Mouse (Mus musculus): ENCODE results near the gene Sema4b.

Gene Sema4b

DNA sequence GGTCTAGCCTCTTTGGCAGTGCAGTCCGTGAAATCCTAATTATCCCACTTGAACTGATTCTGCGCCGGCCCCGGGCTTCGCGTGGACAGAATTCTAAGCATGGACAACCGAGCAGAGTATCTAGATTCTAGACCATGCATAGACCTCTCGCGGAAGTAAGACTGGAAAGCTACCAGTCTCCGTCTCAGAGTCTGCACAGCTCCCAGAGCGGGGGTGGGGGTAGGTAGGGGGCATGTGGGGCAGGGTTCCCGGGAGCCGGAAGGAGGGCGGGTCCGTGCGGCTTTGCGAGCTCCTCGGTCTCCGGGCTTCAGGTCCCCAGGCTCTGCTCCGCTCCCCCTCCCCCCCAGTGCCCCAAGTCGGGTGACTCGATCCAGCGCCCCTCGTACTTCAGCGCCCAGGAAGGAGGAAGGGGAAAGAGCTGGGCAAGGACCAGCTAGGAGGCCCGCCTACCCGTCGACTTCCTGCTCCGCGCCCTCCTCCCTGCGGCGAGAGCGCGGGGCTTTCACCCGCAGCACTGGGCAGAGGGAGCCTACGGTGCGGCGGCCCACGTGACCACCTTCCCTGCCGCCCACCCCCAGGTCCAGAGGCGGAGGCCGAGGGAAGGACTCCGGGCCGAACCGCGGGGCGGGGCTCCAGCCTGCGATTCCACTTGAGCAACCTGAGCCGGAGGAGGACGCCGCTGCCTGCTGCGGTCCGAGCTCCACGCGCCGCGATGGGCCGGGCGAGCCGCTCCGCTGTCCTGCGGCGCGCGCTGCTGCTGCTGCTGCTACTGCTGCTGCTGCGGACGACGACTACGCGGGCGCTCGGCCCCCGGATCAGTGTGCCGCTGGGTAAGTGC, 11.5 kb downstream of the Sema4b start:
- peak; percentile 76 to 86 for DNase-seq (ENCODE audit: low spot score in 2 of 2)

DNA sequence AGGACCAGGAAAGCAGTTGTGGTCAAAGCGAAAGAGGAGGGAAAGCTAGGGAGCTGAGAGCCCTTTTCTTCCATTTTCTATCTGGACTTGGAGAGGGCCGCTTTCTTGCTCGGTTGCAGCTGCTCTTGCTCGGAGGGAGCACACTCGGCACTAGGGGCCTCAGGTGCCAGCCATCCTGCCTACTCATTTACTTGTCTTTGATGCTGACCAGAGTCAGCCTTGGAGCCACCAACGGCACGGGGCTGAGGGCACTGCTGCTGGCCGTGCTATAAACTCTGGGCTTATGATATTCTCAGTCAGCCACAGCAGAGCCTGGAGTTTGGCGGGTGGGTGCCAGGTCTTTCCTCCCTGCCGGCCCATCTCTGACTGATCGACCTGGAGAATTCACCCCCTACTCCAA, 12.2 kb downstream of the Sema4b start:
- DNase-seq (ENCODE audit: low spot score in 2 of 2), result no peak

DNA sequence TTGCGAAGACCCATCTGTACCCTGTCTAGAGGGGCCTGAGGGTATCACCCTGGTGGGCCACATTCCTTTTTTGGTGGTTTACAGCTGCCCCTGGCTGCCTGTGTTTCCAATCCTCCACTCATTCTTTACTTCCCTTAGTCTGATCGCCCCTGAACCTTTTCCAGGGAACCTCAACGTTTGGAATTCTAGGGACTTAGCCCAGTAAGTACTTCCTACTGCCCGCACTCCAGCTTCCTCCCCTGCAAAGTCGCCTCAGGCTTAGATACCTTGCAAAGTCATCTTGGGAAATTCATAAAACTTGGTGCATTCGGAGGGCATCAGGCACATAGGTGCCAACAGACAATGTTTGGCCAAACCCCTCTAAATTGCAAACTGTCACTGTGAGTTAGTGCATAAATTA, 12.6 kb downstream of the Sema4b start:
- DNase-seq (ENCODE audit: low spot score in 2 of 2), result no peak

DNA sequence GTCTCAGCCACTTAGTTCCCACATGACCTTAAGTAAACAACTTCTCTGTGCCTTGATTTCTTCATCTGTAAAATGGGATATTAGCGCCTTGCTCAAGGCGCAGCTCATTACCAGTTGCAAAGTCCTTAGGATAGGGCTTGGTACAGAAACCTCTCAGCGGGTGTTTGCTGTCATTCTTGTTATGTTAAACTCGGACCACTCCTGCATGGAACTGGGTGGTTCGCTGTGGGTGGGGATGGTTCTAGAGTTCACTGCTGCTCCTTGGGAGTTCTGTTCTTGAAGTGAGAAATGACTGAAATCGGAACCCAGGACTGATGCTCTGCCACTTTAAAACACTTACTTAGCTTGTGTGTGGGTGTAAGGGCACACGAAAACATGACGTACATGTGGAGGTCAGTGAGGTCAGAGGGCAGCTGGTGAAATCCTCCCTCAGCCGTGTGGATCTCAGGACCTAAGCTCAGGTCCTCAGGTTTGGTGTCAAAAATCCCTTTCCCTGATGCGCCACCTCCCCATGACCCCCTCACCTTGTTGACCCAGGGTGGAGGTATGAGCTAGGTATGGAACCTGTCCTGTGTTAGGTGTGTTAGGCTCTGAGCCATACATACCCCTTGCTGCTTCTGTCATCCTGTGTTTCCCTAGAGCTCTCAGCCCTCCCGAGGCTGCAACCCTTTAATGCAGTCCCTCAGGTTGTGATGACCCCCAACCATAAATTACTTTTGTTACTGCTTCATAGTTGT, 13.4 kb downstream of the Sema4b start:
- no peak for DNase-seq (ENCODE audit: low spot score in 2 of 2)

DNA sequence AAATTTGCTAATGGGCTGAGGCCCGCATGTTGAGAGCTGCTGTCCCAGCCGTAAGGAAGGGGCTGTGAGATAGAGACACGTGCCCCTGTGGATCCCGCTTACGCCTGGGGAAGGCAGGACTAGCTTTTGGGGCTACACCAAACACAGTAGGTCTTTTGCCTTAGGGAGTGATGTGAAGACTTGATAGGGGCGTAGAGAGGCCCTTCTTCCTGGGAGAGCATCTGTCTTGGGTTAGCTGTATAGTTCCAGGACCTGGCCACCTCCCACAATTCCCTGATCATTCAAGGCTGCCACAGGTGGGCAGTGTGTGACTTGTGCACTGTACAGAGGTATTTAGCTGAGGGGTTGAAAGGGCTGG, 13.9 kb downstream of the Sema4b start:
- DNase-seq (ENCODE audit: low spot score in 2 of 2), result no peak

DNA sequence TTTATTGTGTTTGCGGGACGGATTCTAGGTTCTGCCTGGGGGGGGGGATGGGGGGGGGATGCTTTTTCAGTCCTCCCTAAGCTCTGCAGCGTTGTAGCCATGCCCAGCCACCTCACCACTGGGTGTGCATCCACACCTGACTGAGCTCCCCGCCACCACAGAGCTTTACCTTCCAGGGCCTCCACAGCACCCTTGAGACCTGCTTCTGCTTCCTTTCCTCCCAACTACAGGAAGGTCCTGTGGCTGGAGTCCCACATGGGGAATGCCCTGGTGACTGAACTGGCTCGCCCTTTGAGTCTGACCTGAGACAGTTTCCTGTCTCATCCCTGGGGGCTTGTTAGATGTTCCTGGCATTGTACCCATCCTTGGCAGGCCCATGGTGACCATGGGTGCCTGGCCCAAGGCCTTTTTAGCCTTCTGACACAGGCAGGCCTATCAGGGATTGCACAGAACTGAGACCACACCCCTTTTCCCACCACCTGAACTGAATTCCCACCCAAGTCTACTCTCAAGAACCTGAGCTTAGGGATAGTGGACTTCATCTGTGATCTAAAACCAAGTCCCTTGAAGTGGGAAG, 14.4 kb downstream of the Sema4b start:
- no peak for DNase-seq (ENCODE audit: low spot score in 2 of 2)

DNA sequence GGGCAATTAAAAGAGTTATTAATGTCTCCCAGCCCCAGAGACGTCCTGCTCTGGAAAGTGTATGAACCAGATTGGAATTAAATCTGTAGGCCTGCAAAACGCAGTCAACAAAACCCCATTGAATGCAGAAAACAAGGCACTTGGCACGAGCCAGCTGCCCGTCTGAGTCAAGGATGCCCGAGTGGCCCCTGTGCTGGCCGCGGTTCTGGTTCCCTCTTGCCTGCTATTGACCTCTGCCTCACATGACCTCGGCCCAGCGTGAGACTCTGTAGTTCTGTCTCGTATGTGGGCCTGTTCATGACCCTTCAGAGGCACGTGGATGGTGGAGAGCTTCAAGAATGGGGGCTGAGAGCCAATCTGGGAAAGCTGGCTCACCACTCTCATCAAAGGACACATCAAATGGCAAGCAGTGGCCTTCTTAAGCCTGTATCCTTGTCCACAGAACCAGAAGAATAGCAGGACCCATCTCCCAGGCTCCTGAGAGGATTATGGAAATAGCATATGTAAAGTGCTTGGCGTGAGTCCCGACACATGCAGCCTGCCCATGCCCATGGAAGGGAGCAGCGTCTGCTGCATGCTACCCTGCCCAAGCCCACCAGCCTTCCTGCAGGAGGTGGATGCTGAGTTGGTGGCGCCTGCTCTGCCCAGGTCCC, 15.4 kb downstream of the Sema4b start:
- no peak for DNase-seq (ENCODE audit: low spot score in 2 of 2)

DNA sequence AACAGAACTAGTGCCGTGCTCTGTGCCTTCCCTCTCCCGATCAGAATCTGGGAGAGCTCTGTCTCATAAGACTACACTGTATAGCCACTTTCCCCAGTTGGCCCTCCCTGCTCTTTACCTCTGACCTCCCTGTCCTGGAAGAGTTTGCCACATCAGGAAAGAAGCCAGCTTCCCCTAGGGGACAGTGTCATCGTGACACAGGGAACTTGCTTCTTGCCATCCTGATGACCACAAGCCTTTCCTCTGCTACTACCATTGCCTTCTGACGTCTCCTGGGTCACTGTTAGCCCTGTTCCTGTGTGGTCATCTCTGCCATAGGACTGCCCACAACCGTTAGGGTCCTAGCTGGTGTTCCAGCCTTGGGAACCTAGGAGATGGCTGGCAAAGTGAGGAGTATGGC, 16.3 kb downstream of the Sema4b start:
- DNase-seq (ENCODE audit: low spot score in 2 of 2), result no peak

DNA sequence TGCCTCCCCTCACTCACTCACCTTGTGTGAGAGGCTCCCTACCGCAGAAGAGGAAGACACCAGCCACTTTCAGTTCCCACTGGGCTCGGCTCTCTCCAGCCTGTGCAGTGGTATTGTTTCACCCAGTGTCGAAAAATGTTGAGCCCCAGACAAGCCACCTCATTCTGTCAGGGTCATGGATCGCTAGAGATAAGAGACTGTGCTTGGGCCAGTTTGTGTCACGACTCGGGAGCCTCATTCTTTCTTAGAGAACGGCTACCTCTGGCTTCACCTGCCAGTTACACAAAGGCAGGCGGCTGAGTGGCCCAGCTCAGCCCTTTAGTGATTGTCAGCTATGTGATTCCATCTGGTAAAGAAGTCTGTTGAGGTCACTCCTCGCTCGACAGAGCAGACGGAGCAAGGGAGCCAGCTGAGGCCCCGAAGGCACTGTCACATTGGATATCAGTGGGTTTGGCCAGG, 17.0 kb downstream of the Sema4b start:
- DNase-seq (ENCODE audit: low spot score in 2 of 2), result no peak

DNA sequence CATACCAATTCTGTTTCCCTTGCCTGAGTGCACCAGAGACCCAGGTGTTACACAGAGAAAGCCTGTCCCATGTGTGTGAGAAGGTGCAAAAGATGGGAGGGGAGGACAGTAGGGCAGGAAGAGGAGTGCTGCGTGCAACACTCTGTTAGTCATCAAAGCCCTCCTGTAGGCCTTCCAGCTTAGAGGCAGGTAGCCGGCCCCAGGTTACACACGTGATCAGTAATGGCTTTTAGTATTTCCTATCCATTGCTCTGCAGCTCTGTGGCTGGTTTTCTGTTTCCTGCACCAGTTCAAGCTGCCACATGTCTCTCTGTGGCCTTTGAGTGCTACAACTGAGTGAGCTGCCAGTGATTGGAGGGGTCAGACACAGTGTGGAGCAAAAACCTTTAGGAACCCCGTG, 17.7 kb downstream of the Sema4b start:
- no peak for DNase-seq (ENCODE audit: low spot score in 2 of 2)

DNA sequence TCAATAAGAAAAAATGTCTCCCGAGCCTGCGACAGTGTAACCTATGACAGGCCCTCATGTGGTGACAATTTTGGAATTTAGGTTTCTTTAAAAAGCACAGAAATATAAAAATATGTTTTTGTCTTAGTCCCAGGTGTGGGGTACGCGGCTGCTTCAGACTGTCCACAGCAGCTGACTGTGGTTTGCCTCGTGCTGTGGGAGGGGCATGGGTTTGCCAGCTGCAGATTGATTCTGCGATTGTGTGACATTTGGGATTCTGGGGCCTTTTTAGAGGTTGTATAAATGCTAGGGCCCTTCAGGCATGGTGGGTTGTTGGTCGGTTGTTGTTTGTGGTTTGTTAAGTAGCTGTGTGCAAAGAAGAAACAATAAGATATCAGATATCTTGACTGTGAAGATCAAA, 18.3 kb downstream of the Sema4b start:
- no peak for DNase-seq (ENCODE audit: low spot score in 2 of 2)

DNA sequence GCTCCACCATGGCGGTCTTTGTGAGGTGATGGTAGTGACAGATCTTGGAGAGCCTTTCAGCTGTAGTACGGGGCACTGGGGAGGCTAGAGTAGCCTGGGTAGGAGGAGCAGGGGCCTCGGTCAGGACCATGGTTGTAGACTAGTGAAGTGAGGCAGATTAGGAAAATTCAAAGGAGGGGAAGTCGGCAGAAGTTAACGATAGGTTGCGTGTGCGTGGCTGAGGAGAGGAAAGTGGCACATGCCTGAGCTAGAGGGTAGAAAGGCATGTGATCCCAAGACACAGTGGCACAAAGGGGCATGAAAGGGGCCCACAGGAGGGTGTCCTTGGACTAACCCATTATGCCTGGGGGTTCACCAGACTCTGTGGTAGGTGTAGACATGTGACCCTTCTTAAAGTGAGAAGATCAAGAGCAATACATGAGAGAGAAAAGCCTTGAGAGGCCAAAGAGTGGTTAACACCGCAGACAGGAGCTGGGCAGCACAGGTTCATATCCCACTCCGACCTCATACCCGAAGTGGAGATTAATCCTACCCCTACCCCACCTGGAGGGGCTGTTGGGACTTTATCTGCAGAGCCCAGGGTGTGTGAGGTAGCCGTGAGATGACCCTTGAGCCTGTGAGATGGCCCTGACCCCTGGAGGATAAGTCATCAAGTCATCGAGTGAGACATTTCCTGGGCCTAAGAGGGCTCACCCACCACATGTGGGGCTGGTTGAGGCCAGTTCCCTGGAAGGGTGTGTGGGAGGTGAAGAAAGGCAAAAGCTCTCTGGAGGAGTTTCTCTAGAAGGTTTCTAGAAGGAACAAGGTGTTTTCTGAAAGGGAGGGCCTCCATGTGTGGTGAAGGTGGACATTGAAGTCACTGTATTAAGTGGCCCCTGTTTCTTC, 19.3 kb downstream of the Sema4b start:
- DNase-seq (ENCODE audit: low spot score in 2 of 2), result no peak

DNA sequence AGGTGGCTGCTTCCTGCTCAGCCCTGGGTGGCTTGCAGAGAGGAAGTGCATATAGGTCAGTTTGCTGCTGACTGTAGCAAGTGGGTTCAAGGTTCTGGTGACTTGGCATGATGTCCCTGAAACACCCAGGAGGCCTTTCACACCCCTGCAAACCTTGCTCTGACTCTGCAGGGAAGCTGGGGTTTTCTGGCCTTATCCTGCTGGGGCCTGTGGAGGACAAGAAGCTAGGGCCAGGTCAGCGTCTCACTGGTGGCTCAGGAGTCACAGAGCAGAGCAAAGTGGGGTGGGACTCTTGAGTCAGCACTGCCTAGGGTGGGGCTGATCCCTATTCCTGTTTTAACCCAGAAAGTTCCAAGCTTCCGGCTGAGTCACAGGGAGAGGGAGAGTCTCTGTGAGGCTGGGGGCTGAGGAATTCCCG, 20.7 kb downstream of the Sema4b start:
- DNase-seq (ENCODE audit: low spot score in 2 of 2), result peak in 1 of 2 experiments; percentile 69

DNA sequence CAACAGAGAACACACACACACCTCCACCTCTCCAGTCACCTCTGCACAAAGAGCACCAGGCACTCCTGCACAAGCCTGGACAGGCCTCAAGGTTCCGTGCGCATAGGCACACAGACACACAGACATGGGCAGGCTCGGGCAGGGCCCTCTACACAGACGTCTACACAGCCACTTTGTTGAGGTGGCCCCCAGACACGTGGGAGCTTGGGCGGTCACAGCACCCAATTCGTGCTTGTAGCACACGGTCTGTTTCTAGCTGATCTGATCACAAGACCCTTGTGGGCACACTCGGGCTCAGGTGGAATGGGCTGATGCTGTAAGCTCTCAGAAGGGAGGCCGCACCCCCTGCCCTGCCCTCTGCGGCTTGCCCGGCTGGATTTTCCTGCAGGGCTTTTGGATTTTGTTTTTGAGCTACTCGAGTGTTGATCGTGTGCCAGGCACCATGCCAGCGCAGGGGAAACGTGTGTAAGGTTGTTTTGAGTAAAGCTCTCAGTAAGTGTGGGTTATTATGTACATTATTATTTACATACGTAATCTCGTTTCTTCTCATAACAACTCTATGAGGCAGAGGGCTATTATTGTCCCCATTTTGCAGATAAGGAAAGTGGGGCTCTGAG, 21.5 kb downstream of the Sema4b start:
- DNase-seq (ENCODE audit: low spot score in 2 of 2), result peak; percentile 75 to 86

DNA sequence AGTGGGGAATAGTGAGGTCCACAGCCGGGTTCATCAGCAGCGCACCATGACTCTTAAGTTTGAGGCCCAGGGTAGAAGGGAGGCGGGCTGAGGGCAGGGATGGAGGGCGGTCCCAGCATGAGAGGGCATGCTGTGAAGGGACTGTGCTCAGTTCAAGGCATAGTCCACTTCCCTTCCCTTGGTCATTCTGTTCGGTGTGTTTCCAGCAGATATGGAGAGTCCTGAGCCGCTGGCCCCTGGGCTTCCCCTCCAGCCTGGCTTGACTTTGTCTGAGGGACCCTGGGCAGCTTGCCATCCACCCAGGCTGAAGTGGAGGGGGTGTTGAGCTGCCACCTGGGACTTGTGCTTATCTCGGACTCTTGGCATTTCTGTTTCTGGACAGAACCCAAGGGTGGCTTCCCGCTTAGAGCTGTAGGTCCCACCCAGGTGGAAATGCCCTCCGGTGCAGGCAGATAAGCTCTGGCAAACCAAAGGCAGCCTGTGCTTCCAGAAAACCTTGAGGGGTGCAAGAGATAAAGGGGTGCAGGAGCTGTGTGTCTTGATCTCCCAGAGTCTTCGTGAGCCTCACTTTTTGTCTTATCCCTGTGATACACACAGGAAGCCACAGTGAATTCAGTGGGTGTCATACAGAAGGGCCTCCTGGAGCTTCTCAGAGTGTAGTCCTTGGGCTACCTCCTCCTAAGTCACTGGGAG, 22.2 kb downstream of the Sema4b start:
- DNase-seq (ENCODE audit: low spot score in 2 of 2), result peak in 1 of 2 experiments; percentile 54

DNA sequence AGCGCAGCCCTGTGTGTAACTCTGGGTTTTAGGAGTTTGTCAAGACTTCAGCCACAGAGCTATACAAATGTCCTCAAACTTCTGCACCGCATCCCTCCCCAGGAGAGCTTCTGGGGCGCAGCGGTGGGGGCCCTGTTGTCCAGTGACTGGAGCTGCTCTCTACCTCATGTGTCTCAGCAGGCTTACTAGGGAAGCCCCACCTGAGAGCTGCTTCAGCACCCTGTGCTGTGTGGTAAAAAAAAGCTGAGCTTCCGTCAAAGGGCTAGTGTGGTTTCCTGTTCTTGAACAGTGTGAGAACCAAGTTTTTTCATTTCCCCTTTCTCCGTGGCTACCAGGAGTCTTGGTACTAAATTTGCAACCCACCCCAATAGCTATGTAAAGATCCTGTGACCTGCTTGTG, 23.0 kb downstream of the Sema4b start:
- no peak for DNase-seq (ENCODE audit: low spot score in 2 of 2)

DNA sequence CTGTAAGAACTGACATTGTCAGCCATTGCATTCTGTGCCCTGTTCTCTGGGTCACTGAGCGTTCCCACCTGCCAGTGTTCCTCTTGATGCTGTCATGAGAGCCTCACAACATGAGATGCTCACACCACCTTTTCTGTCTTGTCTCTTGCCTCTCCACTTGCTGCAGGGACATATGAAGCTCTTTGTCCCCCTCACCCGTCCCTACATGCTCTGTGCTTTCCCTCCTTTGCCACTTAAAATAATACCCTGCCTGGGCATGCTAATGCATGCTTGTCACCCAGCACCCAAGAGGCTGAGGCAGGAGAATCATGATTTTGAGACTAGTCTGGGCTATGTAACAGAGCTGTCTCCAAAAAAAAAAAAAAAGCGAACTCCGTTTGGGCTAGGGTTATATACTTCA, 24.3 kb downstream of the Sema4b start:
- no peak for DNase-seq (ENCODE audit: low spot score in 2 of 2)

DNA sequence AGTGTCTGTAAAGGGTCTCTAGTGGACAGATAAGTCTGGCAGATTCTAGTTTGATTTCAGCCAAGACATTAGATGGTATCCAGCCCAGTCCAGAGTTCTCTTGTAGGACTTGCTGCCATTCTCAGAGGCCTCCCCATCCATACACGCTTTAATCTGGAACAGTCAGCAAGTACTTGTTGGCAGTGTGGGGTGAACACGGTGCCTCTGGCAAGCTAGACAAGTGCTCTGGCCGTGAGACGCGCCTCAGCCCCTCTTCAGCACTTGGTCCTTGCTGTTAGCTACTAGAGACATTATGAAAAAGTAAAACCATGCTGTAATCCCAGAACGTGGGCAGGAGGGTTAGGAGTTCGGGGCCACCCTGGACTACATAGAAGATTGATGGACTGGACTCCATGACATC, 27.0 kb downstream of the Sema4b start:
- no peak for DNase-seq (ENCODE audit: low spot score in 2 of 2)

DNA sequence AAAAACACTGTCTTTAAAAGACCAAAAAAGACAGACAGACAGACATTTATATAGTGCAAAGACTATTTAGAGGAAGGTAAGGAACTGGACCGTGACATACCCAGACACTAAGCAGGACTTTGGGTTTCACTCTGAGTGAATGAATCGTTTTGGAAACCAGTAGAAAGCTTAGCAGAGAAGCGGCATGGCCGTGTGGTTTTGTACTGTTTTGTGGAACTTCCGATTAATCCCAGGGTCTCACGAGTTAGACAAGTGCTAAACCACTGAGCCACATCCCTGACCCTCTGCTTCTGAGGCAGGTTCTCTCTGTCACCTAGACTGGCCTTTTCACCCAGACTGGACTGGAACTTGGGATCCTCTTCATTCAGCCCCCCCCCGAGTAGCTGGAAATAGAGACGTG, 27.8 kb downstream of the Sema4b start:
- no peak for DNase-seq (ENCODE audit: low spot score in 2 of 2)

DNA sequence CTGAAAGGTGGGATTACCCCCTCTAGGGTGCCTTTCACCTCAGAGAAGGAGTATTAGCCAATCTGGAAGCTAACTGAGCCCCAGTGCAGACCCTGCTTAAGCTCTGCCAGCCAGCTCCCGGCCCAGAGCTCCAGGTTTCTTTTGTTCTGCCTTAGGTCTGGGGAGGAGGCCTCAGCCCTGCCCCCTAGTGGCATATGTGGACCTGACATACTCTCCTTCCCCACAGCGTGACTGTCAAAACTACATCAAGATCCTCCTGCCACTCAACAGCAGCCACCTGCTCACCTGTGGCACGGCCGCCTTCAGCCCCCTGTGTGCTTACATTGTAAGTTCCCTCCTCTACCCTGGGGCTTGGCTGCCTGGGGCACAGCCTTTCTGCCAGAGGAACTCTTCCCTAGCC, 28.8 kb downstream of the Sema4b start:
- DNase-seq (ENCODE audit: low spot score in 2 of 2), result peak in 1 of 2 experiments; percentile 64

All from urinary bladder, adult 18-20 months (tissue).